Mouse (Mus musculus) midbrain, postnatal 0 days (tissue): Measurements from ENCODE around the gene Ndufs3. TPM values are rescaled to one million over a fixed set of nuclear protein-coding genes. Genes with fewer than 3 reads are reported as not detected.

Experiments
- ATAC-seq: fragments of 200-750 bp; cut with Nextera tagmentation; 2 replicates; pipeline ENCODE4 v1.8.0; 2017; ENCODE audit warnings: moderate number of reproducible peaks, mild to moderate bottlenecking, moderate TSS enrichment, moderate library complexity; ENCODE audit not compliant: low FRiP score
- DNase-seq: peaks from one replicate; pipeline ENCODE4 v3.0.0-alpha.2; 2015; ENCODE audit warnings: low spot score
- H3K27ac ChIP-seq: fragments of 300-500 bp; sonication (generic); 2 replicates; pipeline ENCODE4 v1.5.1; 2014; ENCODE audit warnings: low read depth, mild to moderate bottlenecking, low read length, mixed read lengths
- H3K27me3 ChIP-seq: fragments of 300-500 bp; sonication (generic); 2 replicates; pipeline ENCODE4 v1.6.1; 2014; ENCODE audit warnings: low read length, control low read depth, mixed read lengths; ENCODE audit not compliant: insufficient read depth
- H3K36me3 ChIP-seq: fragments of 300-500 bp; sonication (generic); 2 replicates; pipeline ENCODE4 v1.6.1; 2014; ENCODE audit warnings: low read length, control low read depth, mixed read lengths; ENCODE audit not compliant: insufficient read depth
- H3K4me1 ChIP-seq: fragments of 300-500 bp; sonication (generic); 2 replicates; pipeline ENCODE4 v1.6.1; 2014; ENCODE audit warnings: mild to moderate bottlenecking, control low read depth, antibody characterized with exemption, low read length, mixed read lengths; ENCODE audit not compliant: insufficient read depth
- H3K4me2 ChIP-seq: fragments of 300-500 bp; sonication (generic); 2 replicates; pipeline ENCODE4 v1.6.1; 2014; ENCODE audit warnings: low read depth, mild to moderate bottlenecking, low read length, mixed read lengths; ENCODE audit not compliant: poor library complexity, severe bottlenecking
- H3K4me3 ChIP-seq: fragments of 300-500 bp; sonication (generic); 2 replicates; pipeline ENCODE4 v1.5.1; 2014; ENCODE audit warnings: low read depth, mild to moderate bottlenecking, low read length, moderate library complexity
- H3K9ac ChIP-seq: fragments of 300-500 bp; sonication (generic); replicated peaks from 2 replicates; pipeline ENCODE4 v1.6.1; 2014; ENCODE audit warnings: mild to moderate bottlenecking, low read length, moderate library complexity, mixed read lengths; ENCODE audit not compliant: poor library complexity, severe bottlenecking
- H3K9me3 ChIP-seq: fragments of 300-500 bp; sonication (generic); 2 replicates; pipeline ENCODE4 v1.6.1; 2016; ENCODE audit warnings: low read length, control low read depth
- CTCF ChIP-seq: IDR thresholded peaks from 2 replicates; pipeline ENCODE4 v1.5.1; 2016; ENCODE audit warnings: antibody characterized with exemption, mild to moderate bottlenecking
- WGBS: fragments of 180-500 bp; shearing (Covaris S2); extraction: QIAGEN DNeasy Blood & Tissue Kit; methylation state at CpG from one replicate; pipeline ENCODE4 v1.1.7; 2014; 5-methylcytosine and 5-hydroxymethylcytosine counted together
- polyA plus RNA-seq: library from polyadenylated mRNA; unstranded; fragments of >200 nt; fragmentation: Nextera tagmentation; extraction: Ambion mirVana; gene quantifications from 2 replicates; pipeline ENCODE4 v1.2.1, GENCODE M21; 2015
- total RNA-seq: library from RNA; depleted of rRNA; stranded (reverse); fragments of >200 nt; gene quantifications from 2 replicates; pipeline ENCODE4 v1.2.3, GENCODE M21; 2014

The Ndufs3 gene
- total and polyA plus RNA-seq, 2 experiments from 2014 or later: 196 to 251 TPM

GRCm38 (mm10) chr2:90915516-90915915 is 10.9 kb upstream of the Ndufs3 start:
- Histone ChIP-seq H3K4me2 (peak overlapping the region; percentile 10; the same call in 1 of the 2 replicates), H3K27ac (no peak overlapping the region), H3K9ac (peak overlapping the region; percentile 36), H3K4me1 (peaks cover 7% of the 10 kb centered on the region; the same call in 1 of the 2 replicates), H3K27me3 (no peaks in the 10 kb centered on the region), H3K4me3 (no peak overlapping the region), H3K36me3 (peaks cover 20% of the 10 kb centered on the region), H3K9me3 (no peaks in the 10 kb centered on the region)
- TF ChIP-seq CTCF: no peak
- 36% methylated on average over 1 of the region's 1 CpGs for WGBS
- ATAC-seq (no peak), DNase-seq (no peak)

DNA sequence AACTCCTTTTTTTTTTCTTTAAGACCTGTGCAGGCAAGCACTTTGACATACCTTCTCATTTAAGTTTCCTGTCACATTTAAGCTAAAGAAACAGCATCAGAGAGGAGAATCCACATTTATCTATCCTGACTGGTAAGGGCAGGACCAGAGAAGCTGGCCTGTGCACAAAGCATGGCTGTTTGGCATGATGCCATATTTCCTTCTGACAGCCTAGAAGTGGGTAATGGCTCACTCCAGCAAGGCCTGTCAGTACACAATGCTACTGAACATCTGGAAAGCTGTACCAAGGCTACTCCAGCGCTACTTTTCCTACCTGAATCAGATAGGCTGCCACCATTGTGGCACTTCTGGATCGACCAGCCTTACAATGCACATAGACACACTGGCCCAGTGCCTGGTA is 9.0 kb upstream of the Ndufs3 start:
- H3K36me3 ChIP-seq: peaks cover 35% of the 10 kb centered on the region
- no peak overlapping the region for H3K9ac ChIP-seq
- DNase-seq: peak; percentile 64

DNA sequence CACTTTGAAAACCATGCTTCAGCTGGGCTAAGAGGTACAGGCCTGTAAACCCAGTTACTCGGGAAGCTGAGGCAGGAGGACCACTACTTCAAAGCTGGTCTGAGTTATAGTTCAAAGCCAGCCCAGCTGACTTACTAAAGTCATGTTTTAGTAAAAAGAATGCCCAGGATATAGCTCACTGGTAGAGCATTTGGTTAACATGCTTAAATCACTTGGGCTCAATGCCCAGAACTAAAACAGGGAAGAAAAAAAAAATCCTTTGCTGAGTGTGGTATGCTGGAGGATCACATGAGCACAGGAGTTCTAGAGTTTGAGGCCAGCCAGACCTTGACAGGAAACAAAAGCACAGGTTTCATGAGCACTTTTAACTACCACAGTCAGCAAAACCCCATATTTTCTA is 7.0 kb upstream of the Ndufs3 start:
- 75% methylated on average over 1 of the region's 1 CpGs for WGBS
- Histone ChIP-seq H3K9me3 (no peaks in the 10 kb centered on the region), H3K27me3 (no peaks in the 10 kb centered on the region), H3K27ac (no peak overlapping the region), H3K36me3 (peaks cover 42% of the 10 kb centered on the region), H3K4me3 (no peak overlapping the region), H3K9ac (no peak overlapping the region), H3K4me2 (no peak overlapping the region), H3K4me1 (peaks cover 7% of the 10 kb centered on the region; the same call in 1 of the 2 replicates)
- DNase-seq (no peak), ATAC-seq (no peak)
- TF ChIP-seq CTCF: no peak

More for the DNA sequence above, 9.0 kb upstream of the Ndufs3 start:
- Histone ChIP-seq H3K9me3 (no peaks in the 10 kb centered on the region), H3K27ac (no peak overlapping the region), H3K27me3 (no peaks in the 10 kb centered on the region), H3K4me2 (no peak overlapping the region), H3K4me1 (peaks cover 7% of the 10 kb centered on the region; the same call in 1 of the 2 replicates), H3K4me3 (no peak overlapping the region)
- TF ChIP-seq CTCF: no peak
- ATAC-seq: no peak
- 74% methylated on average over 2 of the region's 2 CpGs for WGBS

- H3K36me3 ChIP-seq: peaks cover 46% of the 10 kb centered on the region
- no peaks in the 10 kb centered on the region for H3K27me3 ChIP-seq
- H3K27ac ChIP-seq: no peak overlapping the region
- 88% methylated on average over 1 of the region's 1 CpGs for WGBS
- TF ChIP-seq CTCF: no peak
- H3K4me2 ChIP-seq: no peak overlapping the region
- DNase-seq (no peak), ATAC-seq (no peak)
- H3K4me3 ChIP-seq: no peak overlapping the region
- peaks cover 2% of the 10 kb centered on the region; the same call in 1 of the 2 replicates for H3K4me1 ChIP-seq
- H3K9ac ChIP-seq: no peak overlapping the region
- H3K9me3 ChIP-seq: no peaks in the 10 kb centered on the region
These were observed 6.2 kb upstream of the Ndufs3 start for GRCm38 (mm10) chr2:90910861-90911260.

GRCm38 (mm10) chr2:90906721-90907120 is 2.1 kb upstream of the Ndufs3 start:
- 99% methylated on average over 2 of the region's 2 CpGs for WGBS
- DNase-seq (no peak), ATAC-seq (no peak)
- Histone ChIP-seq H3K9ac (no peak overlapping the region), H3K4me2 (no peak overlapping the region), H3K4me1 (0 out of 2 replicates have a peak, but pooled peaks cover 2% of the 10 kb centered on the region), H3K27me3 (no peaks in the 10 kb centered on the region), H3K36me3 (peaks cover 38% of the 10 kb centered on the region), H3K27ac (no peak overlapping the region), H3K4me3 (no peak overlapping the region), H3K9me3 (no peaks in the 10 kb centered on the region)
- TF ChIP-seq CTCF: no peak

GRCm38 (mm10) chr2:90904856-90905224 is 213 bp upstream of the Ndufs3 start:
- Histone ChIP-seq H3K27ac (peak overlapping the region; percentile 96), H3K4me1 (0 out of 2 replicates have a peak, but pooled peaks cover 2% of the 10 kb centered on the region), H3K9ac (peak overlapping the region; percentile 97), H3K9me3 (no peaks in the 10 kb centered on the region), H3K27me3 (no peaks in the 10 kb centered on the region), H3K36me3 (peaks cover 23% of the 10 kb centered on the region), H3K4me2 (peak overlapping the region; percentile 68), H3K4me3 (peak overlapping the region; percentile 91)
- ATAC-seq (peak; percentile 73), DNase-seq (peak; percentile 49)
- under 1% methylated on average over 21 of the region's 21 CpGs for WGBS
- no peak for TF ChIP-seq CTCF
